Comparison of ENCODE assay signal across 10 mouse cellular contexts in genomic region chr4:127232551-127232950, GRCm38 (mm10). TPM values are rescaled to one million over a fixed set of nuclear protein-coding genes. Genes with fewer than 3 reads are reported as not detected.
DNase-seq lines count a peak whose midpoint lies in the region; ATAC-seq lines count a peak whose summit lies in the region.
"Had no signal": no experiment of that assay in that cellular context is flagged by ENCODE, and none has a peak within 500 bp of the region (broad histone marks: within the 10 kb centered on the region; RNA-seq: fewer than 3 reads in every experiment).

No protein-coding gene starts in this region.

- H3K4me3 ChIP-seq in hindbrain, embryonic 10.5 days: no peak overlapping the region
- H3K4me3 ChIP-seq in midbrain, embryonic 14.5 days (replicated peaks; ENCODE audit: low read depth, low read length): no peak overlapping the region

- H3K27me3 ChIP-seq in hindbrain, embryonic 10.5 days (ENCODE audit: insufficient read depth, poor library complexity, severe bottlenecking): peaks cover 55% of the 10 kb centered on the region
- no peaks in the 10 kb centered on the region for H3K27me3 ChIP-seq in midbrain, embryonic 14.5 days (ENCODE audit: control insufficient read depth, insufficient read depth, low read length)

- DNase-seq in Muller cell, postnatal 12 days (ENCODE audit: inconsistent ontology term): peak; percentile 7
- DNase-seq in cerebellum, adult 9-11 months: peak; percentile 65
- no peak for DNase-seq in hindbrain, embryonic 10.5 days (ENCODE audit: low spot score)
- peak; percentile 80 for DNase-seq in midbrain, embryonic 14.5 days
- no peak for DNase-seq in spleen, postnatal 36 days (ENCODE audit: low spot score in 2 of 2)
- DNase-seq in thymus, postnatal 4 days: no peak
- no peak for DNase-seq in thymus, adult 18-20 months
- DNase-seq: kidney, postnatal 10 days; liver; lung, postnatal 36 days had no signal

- no peaks in the 10 kb centered on the region for H3K36me3 ChIP-seq in hindbrain, embryonic 10.5 days
- no peaks in the 10 kb centered on the region for H3K36me3 ChIP-seq in midbrain, embryonic 14.5 days (ENCODE audit: control insufficient read depth, insufficient read depth, low read length)

- peak overlapping the region; percentile 34 for H3K4me2 ChIP-seq in midbrain, embryonic 14.5 days (ENCODE audit: low read length)

- ATAC-seq in midbrain, embryonic 14.5 days (ENCODE audit: low FRiP score, low TSS enrichment): peak; percentile 59

- no peak overlapping the region for H3K9ac ChIP-seq in midbrain, embryonic 14.5 days (replicated peaks; ENCODE audit: low read length)

- H3K9me3 ChIP-seq in hindbrain, embryonic 10.5 days: no peaks in the 10 kb centered on the region
- H3K9me3 ChIP-seq in midbrain, embryonic 14.5 days (ENCODE audit: control insufficient read depth, low read length): no peaks in the 10 kb centered on the region

- H3K27ac ChIP-seq in hindbrain, embryonic 10.5 days: peak overlapping the region; percentile 64
- H3K27ac ChIP-seq in midbrain, embryonic 14.5 days (replicated peaks; ENCODE audit: low read depth, low read length): peak overlapping the region; percentile 84

- 68% methylated on average over 5 of the region's 5 CpGs for whole genome bisulfite sequencing in hindbrain, embryonic 10.5 days
- 16% methylated on average over 5 of the region's 5 CpGs for WGBS in midbrain, embryonic 14.5 days

- H3K4me1 ChIP-seq in hindbrain, embryonic 10.5 days (replicated peaks): peaks cover 61% of the 10 kb centered on the region
- H3K4me1 ChIP-seq in midbrain, embryonic 14.5 days (ENCODE audit: control insufficient read depth, insufficient read depth, low read length): peaks cover 32% of the 10 kb centered on the region

RNA-seq across cellular contexts. Expression of gene Smim12, which starts 11.0 kb away (rescaled TPM):
- 78.7 and 81.1 TPM in 2 replicates for polyA plus RNA-seq in hindbrain, embryonic 10.5 days (2016; fragmentation: Nextera tagmentation; extraction: Ambion mirVana)
- 43.0 and 52.2 TPM in 2 replicates for polyA plus RNA-seq in midbrain, embryonic 14.5 days (2014; fragmentation: Nextera tagmentation; extraction: Ambion mirVana)

Comparison
In these comparisons a context has a peak if more than half of its experiments do, and no peak if none do; other contexts are left out.
1. DNase-seq: peak in Muller cell, postnatal 12 days (single experiment), cerebellum, adult 9-11 months (single experiment) and midbrain, embryonic 14.5 days (single experiment); none in hindbrain, embryonic 10.5 days (single experiment), spleen, postnatal 36 days (0 of 2), thymus, postnatal 4 days (single experiment) and thymus, adult 18-20 months (0 of 2).